Mouse (Mus musculus) erythroblast, adult 5-6 weeks (primary cell): ENCODE results near the gene Cacnb4. TPM values are rescaled to one million over a fixed set of nuclear protein-coding genes. Genes with fewer than 3 reads are reported as not detected.

Experiments used
- ATAC-seq: replicated peaks from 2 replicates; pipeline ENCODE4 v1.8.0; 2016; ENCODE audit warnings: moderate number of reproducible peaks, mild to moderate bottlenecking, moderate TSS enrichment, inconsistent platforms; ENCODE audit not compliant: poor library complexity, low FRiP score, severe bottlenecking
- total RNA-seq, 2 experiments: library from RNA; stranded (forward) in 1 of 2; stranded (reverse) in 1 of 2; fragments of 150-400 nt in 1 of 2; fragments of 200-764, 138-1000 nt in 1 of 2; gene quantifications; 2 replicates each; pipeline versions ENCODE4 v1.2.3 to v1.2.4; 2015 to 2017; ENCODE audit warnings: low replicate concordance in 2 of 2

The Cacnb4 gene
- total RNA-seq, 2 experiments from 2014 or later, result not detected

- no peak for ATAC-seq
These were observed 182.4 kb downstream of the Cacnb4 start for GRCm38 (mm10) chr2:52494274-52494673.

GRCm38 (mm10) chr2:52492867-52493266, 183.8 kb downstream of the Cacnb4 start:
- no peak for ATAC-seq

GRCm38 (mm10) chr2:52489840-52490239, 186.8 kb downstream of the Cacnb4 start:
- no peak for ATAC-seq

- no peak for ATAC-seq
These were observed 193.1 kb downstream of the Cacnb4 start for GRCm38 (mm10) chr2:52483496-52483895.

- no peak for ATAC-seq
These were observed 196.2 kb downstream of the Cacnb4 start for GRCm38 (mm10) chr2:52480476-52480875.

- ATAC-seq, result no peak
These were observed 198.1 kb downstream of the Cacnb4 start for GRCm38 (mm10) chr2:52478501-52478900.

GRCm38 (mm10) chr2:52477550-52477907, 199.1 kb downstream of the Cacnb4 start:
- ATAC-seq, result no peak

GRCm38 (mm10) chr2:52476801-52477549, 199.7 kb downstream of the Cacnb4 start:
- no peak for ATAC-seq

GRCm38 (mm10) chr2:52475854-52476253, 200.8 kb downstream of the Cacnb4 start:
- ATAC-seq, result no peak

- no peak for ATAC-seq
These were observed 202.1 kb downstream of the Cacnb4 start for GRCm38 (mm10) chr2:52474570-52474969.

- ATAC-seq, result no peak
These were observed 204.9 kb downstream of the Cacnb4 start for GRCm38 (mm10) chr2:52471545-52472291.

- ATAC-seq, result no peak
These were observed 206.5 kb downstream of the Cacnb4 start for GRCm38 (mm10) chr2:52470044-52470560.

GRCm38 (mm10) chr2:52467629-52468028, 209.0 kb downstream of the Cacnb4 start:
- no peak for ATAC-seq

- ATAC-seq, result no peak
These were observed 215.2 kb downstream of the Cacnb4 start for GRCm38 (mm10) chr2:52461206-52461967.

- no peak for ATAC-seq
These were observed 220.8 kb downstream of the Cacnb4 start for GRCm38 (mm10) chr2:52455606-52456479.

- no peak for ATAC-seq
These were observed 226.8 kb downstream of the Cacnb4 start for GRCm38 (mm10) chr2:52449818-52450217.

- no peak for ATAC-seq
These were observed 227.7 kb downstream of the Cacnb4 start for GRCm38 (mm10) chr2:52448916-52449315.

GRCm38 (mm10) chr2:52446648-52447047, 230.0 kb downstream of the Cacnb4 start:
- no peak for ATAC-seq

- ATAC-seq, result no peak
These were observed 234.5 kb downstream of the Cacnb4 start for GRCm38 (mm10) chr2:52442125-52442524.
